15 mouse cellular contexts compared by ENCODE assay signal in genomic region chr6:145767637-145768036, GRCm38 (mm10). TPM values are rescaled to one million over a fixed set of nuclear protein-coding genes. Genes with fewer than 3 reads are reported as not detected.
DNase-seq lines count a peak whose midpoint lies in the region; ATAC-seq and TF ChIP-seq lines count a peak whose summit lies in the region.
"Had no signal": no experiment of that assay in that cellular context is flagged by ENCODE, and none has a peak within 500 bp of the region (broad histone marks: within the 10 kb centered on the region; RNA-seq: fewer than 3 reads in every experiment).

No protein-coding gene starts in this region.

- TF ChIP-seq POLR2A in lung, adult 2 months (IDR thresholded peaks at IDR 0.05; ENCODE audit: borderline replicate concordance, extremely low read depth, low read depth, low read length): no peak
- TF ChIP-seq POLR2A in embryonic fibroblast, embryonic 13.5 days (IDR thresholded peaks at IDR 0.05; ENCODE audit: low read depth, low read length): no peak

- WGBS in heart, embryonic 14.5 days: 68% methylated on average over 5 of the region's 5 CpGs
- whole genome bisulfite sequencing in lung, adult 2 months: 52% methylated on average over 5 of the region's 5 CpGs
- 82% methylated on average over 5 of the region's 5 CpGs for WGBS in forebrain, embryonic 15.5 days

- H3K4me3 ChIP-seq in heart, embryonic 14.5 days (ENCODE audit: control insufficient read depth in 1 of 2, insufficient read depth in 1 of 2, low read depth in 1 of 2, low read length in 2 of 2): no peak overlapping the region
- H3K4me3 ChIP-seq in lung, adult 2 months (replicated peaks; ENCODE audit: extremely low read depth, low read depth, low read length): no peak overlapping the region
- H3K4me3 ChIP-seq in embryonic fibroblast, embryonic 13.5 days (ENCODE audit: insufficient read depth, low read length): no peak overlapping the region
- H3K4me3 ChIP-seq in forebrain, embryonic 15.5 days: no peak overlapping the region
- H3K4me3 ChIP-seq: embryonic facial prominence, embryonic 12.5 days; forebrain, embryonic 10.5 days; midbrain, embryonic 10.5 days had no signal

- peak overlapping the region; percentile 97 to 99 for H3K27ac ChIP-seq in heart, embryonic 14.5 days (replicated peaks in 1 of 2; ENCODE audit: control insufficient read depth in 1 of 2, insufficient read depth in 1 of 2, low read depth in 2 of 2, low read length in 2 of 2)
- peak overlapping the region; percentile 88 for H3K27ac ChIP-seq in embryonic fibroblast, embryonic 13.5 days (ENCODE audit: insufficient read depth, low read length)
- H3K27ac ChIP-seq in forebrain, embryonic 15.5 days (replicated peaks): no peak overlapping the region
- H3K27ac ChIP-seq: embryonic facial prominence, embryonic 12.5 days; forebrain, embryonic 10.5 days; hindbrain, postnatal 0 days; liver, embryonic 14.5 days; midbrain, embryonic 10.5 days had no signal

- H3K4me2 ChIP-seq in heart, embryonic 14.5 days (ENCODE audit: low read length): no peak overlapping the region
- H3K4me2 ChIP-seq in forebrain, embryonic 15.5 days (replicated peaks): no peak overlapping the region
- H3K4me2 ChIP-seq: embryonic facial prominence, embryonic 12.5 days had no signal

- no peak for DNase-seq in heart, adult 18-20 months
- DNase-seq in lung, postnatal 10 days: peak; percentile 31
- DNase-seq in lung, adult 2 months: no peak
- DNase-seq in cerebellum, adult 11-12 months: no peak
- DNase-seq: kidney, adult 18-20 months; kidney, postnatal 36 days had no signal

- ATAC-seq in heart, embryonic 14.5 days (ENCODE audit: insufficient number of reproducible peaks, insufficient read depth, low FRiP score, low read depth): no peak
- ATAC-seq in forebrain, embryonic 15.5 days (replicated peaks): no peak
- ATAC-seq: activated CD4-positive, CD25-positive, alpha-beta regulatory T cell, adult 4 months; hindbrain, postnatal 0 days had no signal

- H3K9me3 ChIP-seq in heart, embryonic 14.5 days (ENCODE audit: control insufficient read depth, low read length): no peaks in the 10 kb centered on the region
- H3K9me3 ChIP-seq in forebrain, embryonic 15.5 days: no peaks in the 10 kb centered on the region
- H3K9me3 ChIP-seq: embryonic facial prominence, embryonic 12.5 days; forebrain, embryonic 10.5 days; midbrain, embryonic 10.5 days had no signal

- H3K36me3 ChIP-seq in heart, embryonic 14.5 days (ENCODE audit: control insufficient read depth, insufficient read depth, low read length): no peaks in the 10 kb centered on the region
- H3K36me3 ChIP-seq in forebrain, embryonic 15.5 days: no peaks in the 10 kb centered on the region
- H3K36me3 ChIP-seq: embryonic facial prominence, embryonic 12.5 days; forebrain, embryonic 10.5 days; midbrain, embryonic 10.5 days had no signal

- H3K4me1 ChIP-seq in heart, embryonic 14.5 days (ENCODE audit: control insufficient read depth in 2 of 2, insufficient read depth in 2 of 2, low read length in 2 of 2): peaks cover 44 to 66% of the 10 kb centered on the region in 2 experiments
- H3K4me1 ChIP-seq in lung, adult 2 months (ENCODE audit: control insufficient read depth, insufficient read depth, low read length): peaks cover 41% of the 10 kb centered on the region
- peaks cover 31% of the 10 kb centered on the region for H3K4me1 ChIP-seq in embryonic fibroblast, embryonic 13.5 days (ENCODE audit: control insufficient read depth, insufficient read depth, low read length)
- peaks cover 15% of the 10 kb centered on the region for H3K4me1 ChIP-seq in forebrain, embryonic 15.5 days

- H3K27me3 ChIP-seq in heart, embryonic 14.5 days (ENCODE audit: control insufficient read depth, insufficient read depth, low read length): no peaks in the 10 kb centered on the region
- H3K27me3 ChIP-seq in forebrain, embryonic 15.5 days: no peaks in the 10 kb centered on the region
- H3K27me3 ChIP-seq: embryonic facial prominence, embryonic 12.5 days had no signal

- no peak overlapping the region for H3K9ac ChIP-seq in heart, embryonic 14.5 days (ENCODE audit: low read length)
- H3K9ac ChIP-seq in forebrain, embryonic 15.5 days (replicated peaks): no peak overlapping the region
- H3K9ac ChIP-seq: embryonic facial prominence, embryonic 12.5 days; liver, embryonic 14.5 days had no signal

- TF ChIP-seq CTCF in lung, adult 2 months (IDR thresholded peaks at IDR 0.05; ENCODE audit: insufficient read depth, low read length): no peak
- TF ChIP-seq CTCF in embryonic fibroblast, embryonic 13.5 days (IDR thresholded peaks at IDR 0.05; ENCODE audit: borderline replicate concordance, insufficient read depth, low read length): no peak

RNA-seq across cellular contexts. Expression of gene Rassf8, which starts 21.1 kb away (rescaled TPM):
- 12.7 and 15.7 TPM in 2 replicates for polyA plus RNA-seq in heart, embryonic 14.5 days (2014; fragmentation: Nextera tagmentation; extraction: Ambion mirVana)
- 10 to 100 TPM; 48.4 to 55.5 TPM for total RNA-seq in heart, adult 18-20 months (2021)
- 23.0 and 34.2 TPM in 2 replicates for polyA plus RNA-seq in lung, adult 2 months (2012; rRNA removed)
- 65.0 and 73.0 TPM in 2 replicates for polyA plus RNA-seq in embryonic fibroblast, embryonic 13.5 days (2011; ENCODE audit: insufficient read length, low read depth, missing spikeins)
- polyA plus RNA-seq in forebrain, embryonic 15.5 days (2015; fragmentation: Nextera tagmentation; extraction: Ambion mirVana): 3.2 and 3.5 TPM in 2 replicates
